Mouse (Mus musculus) thymus, postnatal 25 days (tissue): ENCODE measurements around the gene Gm7982.
"Not testable (repeated sequence)": the region's sequence is repeated elsewhere in the genome, so short reads cannot be mapped to it uniquely, and the experiment has no call there.

Source experiments
- DNase-seq: peaks from one replicate; pipeline ENCODE4 v3.0.0; 2022

Gm7982 gene

GRCm38 (mm10) chr5:95741714-95742113 lies at the start of gene Gm7982:
Gene Gm7982 (plus strand): TSS chr5:95742014.
- DNase-seq = not testable (repeated sequence)

GRCm38 (mm10) chr5:95736073-95736472 lies 5.7 kb upstream of the Gm7982 start, which contains the start of gene Gm7978:
Gene Gm7978 (minus strand): TSS chr5:95736173.
- DNase-seq = not testable (repeated sequence)

- not testable (repeated sequence) for DNase-seq
These were observed 33.9 kb downstream of the Gm7982 start, which contains the start of gene E330014E10Rik for GRCm38 (mm10) chr5:95775690-95776089. Gene E330014E10Rik (plus strand): TSS chr5:95775990.
